24 mouse cellular contexts compared by ENCODE assay signal in the genomic region with DNA sequence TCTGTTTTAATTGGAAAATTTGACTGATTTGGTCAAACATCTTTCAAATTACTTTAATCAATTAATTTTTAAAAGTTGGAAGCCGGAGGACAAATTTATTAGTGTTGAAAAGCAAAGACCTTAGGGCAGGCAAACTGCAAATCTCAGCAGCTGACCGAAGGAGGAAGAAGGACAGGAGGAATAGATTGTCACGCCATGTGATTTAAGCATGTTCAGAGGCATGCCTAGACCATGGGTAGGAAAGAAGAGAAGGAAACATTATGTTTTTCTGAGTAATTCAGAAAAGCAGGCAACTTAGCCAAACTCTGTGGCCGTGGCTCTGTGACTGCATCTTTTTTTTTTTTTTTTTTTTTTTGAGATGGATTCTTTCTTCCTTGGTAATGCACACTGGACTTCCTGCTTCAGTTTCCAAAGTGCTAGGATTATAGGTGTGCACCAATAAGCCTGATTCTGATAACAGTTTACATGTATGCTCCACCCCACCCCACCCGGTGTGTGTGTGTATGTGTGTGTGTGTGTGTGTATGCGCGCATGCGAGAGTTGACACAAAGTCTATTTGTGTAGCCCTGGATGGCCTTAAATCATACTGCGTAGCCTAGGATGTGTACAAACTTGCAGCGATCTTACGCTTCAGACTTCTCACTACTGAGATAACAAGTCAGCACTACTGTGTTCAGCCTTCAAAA. TPM values are rescaled to one million over a fixed set of nuclear protein-coding genes. Genes with fewer than 3 reads are reported as not detected.
DNase-seq lines count a peak whose midpoint lies in the region; ATAC-seq and TF ChIP-seq lines count a peak whose summit lies in the region.
"Had no signal": no experiment of that assay in that cellular context is flagged by ENCODE, and none has a peak within 500 bp of the region (broad histone marks: within the 10 kb centered on the region; RNA-seq: fewer than 3 reads in every experiment).

No protein-coding gene starts in this region.

- no peaks in the 10 kb centered on the region for H3K27me3 ChIP-seq in megakaryocyte, embryonic 14.5 days (replicated peaks)
- H3K27me3 ChIP-seq: embryonic facial prominence, embryonic 13.5 days; limb, embryonic 15.5 days; midbrain, embryonic 15.5 days had no signal

- ATAC-seq in megakaryocyte, adult 5-6 weeks (ENCODE audit: poor library complexity, severe bottlenecking), result no peak
- 0 out of 2 replicates have a peak, but pooled peaks have one; percentile 40 for ATAC-seq in monocyte, adult 5-6 weeks (replicated peaks; ENCODE audit: insufficient number of reproducible peaks, low FRiP score, low TSS enrichment, poor library complexity, severe bottlenecking)
- ATAC-seq: forebrain, embryonic 16.5 days; midbrain, embryonic 15.5 days had no signal

- no peaks in the 10 kb centered on the region for H3K9me3 ChIP-seq in megakaryocyte, embryonic 14.5 days
- H3K9me3 ChIP-seq: embryonic facial prominence, embryonic 13.5 days; limb, embryonic 15.5 days; midbrain, embryonic 15.5 days had no signal

- H3K4me3 ChIP-seq in megakaryocyte, embryonic 14.5 days (replicated peaks), result peak overlapping the region; percentile 80
- H3K4me3 ChIP-seq in bone marrow macrophage, adult 2 months (ENCODE audit: insufficient read depth, low read length), result peak overlapping the region; percentile 91
- H3K4me3 ChIP-seq: embryonic facial prominence, embryonic 13.5 days; layer of hippocampus, adult 2 months; limb, embryonic 15.5 days; midbrain, embryonic 15.5 days had no signal

- TF ChIP-seq CTCF in bone marrow macrophage, adult 2 months (IDR thresholded peaks at IDR 0.05; ENCODE audit: low read depth, low read length), result no peak

- TF ChIP-seq POLR2A in bone marrow macrophage, adult 2 months (IDR thresholded peaks at IDR 0.05; ENCODE audit: borderline replicate concordance, low read depth, low read length), result no peak

- H3K4me1 ChIP-seq in megakaryocyte, embryonic 14.5 days, result peaks cover 34% of the 10 kb centered on the region
- H3K4me1 ChIP-seq in bone marrow macrophage, adult 2 months (ENCODE audit: control insufficient read depth, insufficient read depth, low read length), result peaks cover 24% of the 10 kb centered on the region
- H3K4me1 ChIP-seq: embryonic facial prominence, embryonic 13.5 days; limb, embryonic 15.5 days; midbrain, embryonic 15.5 days had no signal

- H3K36me3 ChIP-seq in megakaryocyte, embryonic 14.5 days (replicated peaks; ENCODE audit: low read length), result no peaks in the 10 kb centered on the region
- H3K36me3 ChIP-seq: embryonic facial prominence, embryonic 13.5 days; limb, embryonic 15.5 days; midbrain, embryonic 15.5 days had no signal

- H3K27ac ChIP-seq in bone marrow macrophage, adult 2 months (ENCODE audit: insufficient read depth, low read depth, low read length), result peak overlapping the region; percentile 91
- H3K27ac ChIP-seq: embryonic facial prominence, embryonic 13.5 days; layer of hippocampus, adult 2 months; limb, embryonic 15.5 days; midbrain, embryonic 15.5 days had no signal

- peak; percentile 28 to 33 for DNase-seq in B cell, adult 2 months
- no peak for DNase-seq in thymus, adult 18-20 months
- DNase-seq in cerebellum, postnatal 10 days, result no peak
- no peak for DNase-seq in left cerebral cortex, adult 9 months (ENCODE audit: low spot score in 2 of 2)
- DNase-seq: adrenal gland, postnatal 25 days; cerebellum, adult 8-10 months; gastrocnemius, postnatal 25 days; kidney, adult 8-10 months; kidney, postnatal 14 days; layer of hippocampus, postnatal 36 days; lung, embryonic 14.5 days; lung, postnatal 4 days; thymus, postnatal 25 days had no signal

RNA-seq across cellular contexts. Expression of a gene that starts 1.4 kb away (rescaled TPM):
- polyA plus RNA-seq in megakaryocyte, embryonic 14.5 days (2012; ENCODE audit: insufficient read depth, low replicate concordance), result 0.21 and 0.87 TPM in 2 replicates
- total RNA-seq in megakaryocyte, adult 5-6 weeks (2015), result 16.7 and 18.2 TPM in 2 replicates
- total RNA-seq in megakaryocyte, adult 5-6 weeks (2017), result 14.5 and 16.2 TPM in 2 replicates
- polyA plus RNA-seq in bone marrow macrophage, adult 2 months (2012; ENCODE audit: insufficient read depth, insufficient read length, missing spikeins), result 21.2 and 22.1 TPM in 2 replicates
- total RNA-seq in monocyte, adult 5-6 weeks (2017), result 36.4 to 45.0 TPM (median 36.7 TPM) in 3 replicates
- polyA plus RNA-seq: hindbrain, embryonic 11.5 days; midbrain, embryonic 15.5 days; testis, adult 2 months had no signal

Comparison
In these comparisons a context has a peak if more than half of its experiments do, and no peak if none do; other contexts are left out.
1. DNase-seq: peak in B cell, adult 2 months (2 of 2); none in thymus, adult 18-20 months (0 of 2), cerebellum, postnatal 10 days (0 of 2) and left cerebral cortex, adult 9 months (0 of 2).